Mouse (Mus musculus) activated CD4-positive, CD25-positive, alpha-beta regulatory T cell, adult 4 months (primary cell): ENCODE results near the gene Baiap2l1. TPM values are rescaled to one million over a fixed set of nuclear protein-coding genes. Genes with fewer than 3 reads are reported as not detected.
"Not testable (repeated sequence)": the region's sequence is repeated elsewhere in the genome, so short reads cannot be mapped to it uniquely, and the experiment has no call there.

ENCODE experiments used
- ATAC-seq: one replicate; pipeline ENCODE4 v1.8.0; 2017
- polyA plus RNA-seq, 2 experiments: library from polyadenylated mRNA; unstranded; fragments of 100-300 nt; shearing (Covaris generic); gene quantifications; one replicate each; pipeline ENCODE4 v1.2.1; 2017

Baiap2l1 gene
- polyA plus RNA-seq: under 1 TPM; 0.70 to 0.87 TPM

DNA sequence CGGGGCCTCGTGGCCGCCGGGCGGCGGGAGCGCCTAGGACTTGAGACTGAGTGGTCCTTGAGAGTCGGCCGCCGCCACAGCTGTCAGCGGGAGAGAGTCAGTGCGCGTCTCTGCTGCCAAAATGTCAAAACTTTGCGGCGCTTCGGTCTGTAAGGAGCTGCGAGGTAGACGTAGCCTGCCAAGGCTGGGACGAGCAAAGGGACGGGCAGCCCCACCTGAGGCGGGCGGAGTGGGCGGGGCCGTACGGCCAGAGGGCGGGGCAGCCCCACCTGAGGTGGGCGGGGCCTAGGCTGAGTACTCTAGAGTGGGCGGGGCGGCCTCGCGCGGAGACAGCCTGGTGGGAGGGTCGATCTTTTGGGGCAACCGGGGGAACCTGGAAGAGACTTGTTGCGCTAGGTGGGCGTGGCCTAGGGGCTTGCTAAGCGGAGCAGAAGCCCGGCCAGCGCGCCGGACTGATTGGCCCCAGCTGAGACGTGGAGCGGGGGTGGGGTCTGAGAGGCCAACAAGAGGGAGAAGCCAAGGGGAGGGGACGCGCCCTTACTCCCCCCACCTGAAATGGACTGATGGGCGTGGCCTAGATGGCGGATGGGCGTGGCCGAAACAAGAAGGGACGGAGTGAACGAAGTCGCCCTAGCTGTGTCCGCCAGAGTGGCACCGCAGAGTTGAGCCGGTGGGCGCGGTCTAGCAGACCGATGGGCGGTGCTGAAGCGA is at the start of gene Baiap2l1:
Baiap2l1 (minus strand) TSS at position 232 of the 711 bp plus-strand sequence.
- ATAC-seq: no peak

- no peak for ATAC-seq
These were observed 48.3 kb upstream of the Baiap2l1 start for GRCm38 (mm10) chr5:144406256-144406655.

DNA sequence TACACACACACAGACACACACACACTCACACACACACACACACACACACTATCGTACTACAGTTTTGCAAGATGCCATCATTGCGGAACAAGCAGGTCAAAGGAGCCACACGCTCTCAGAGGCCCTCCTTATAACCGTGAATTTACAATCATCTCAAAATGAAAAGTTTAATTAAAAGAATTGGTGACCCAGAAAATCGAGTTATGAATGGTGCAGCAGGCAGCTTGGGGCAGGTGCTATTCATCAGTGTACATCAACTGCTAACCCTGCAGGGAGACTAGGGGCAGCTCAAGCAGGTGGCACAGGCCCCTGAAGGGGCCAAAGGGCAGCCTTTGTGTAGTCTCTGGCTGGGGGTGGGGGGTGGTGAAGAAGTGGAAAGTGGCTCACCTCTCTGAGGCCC is 42.9 kb upstream of the Baiap2l1 start:
- ATAC-seq: no peak

DNA sequence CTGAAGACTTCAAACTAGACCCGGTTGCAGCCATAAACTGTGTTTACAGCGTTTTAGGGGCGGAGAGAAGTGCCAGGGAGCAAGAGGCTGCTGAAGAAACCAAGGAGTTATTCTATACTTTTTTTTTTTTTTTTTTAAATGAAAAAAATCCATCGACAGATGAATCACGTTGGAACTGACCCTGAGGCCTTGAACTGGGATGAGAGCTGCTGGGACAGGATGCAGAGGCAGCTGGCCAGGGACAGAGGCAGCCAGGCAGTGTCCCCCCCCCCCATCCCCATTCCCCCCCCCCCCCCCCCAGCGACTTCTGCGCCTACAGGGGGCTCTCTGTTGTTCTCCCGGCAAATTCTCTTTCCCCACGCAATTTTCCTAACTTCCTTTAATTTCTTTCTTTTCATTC is 39.7 kb upstream of the Baiap2l1 start:
- ATAC-seq: no peak

GRCm38 (mm10) chr5:144394142-144394541 is 36.2 kb upstream of the Baiap2l1 start:
- no peak for ATAC-seq

DNA sequence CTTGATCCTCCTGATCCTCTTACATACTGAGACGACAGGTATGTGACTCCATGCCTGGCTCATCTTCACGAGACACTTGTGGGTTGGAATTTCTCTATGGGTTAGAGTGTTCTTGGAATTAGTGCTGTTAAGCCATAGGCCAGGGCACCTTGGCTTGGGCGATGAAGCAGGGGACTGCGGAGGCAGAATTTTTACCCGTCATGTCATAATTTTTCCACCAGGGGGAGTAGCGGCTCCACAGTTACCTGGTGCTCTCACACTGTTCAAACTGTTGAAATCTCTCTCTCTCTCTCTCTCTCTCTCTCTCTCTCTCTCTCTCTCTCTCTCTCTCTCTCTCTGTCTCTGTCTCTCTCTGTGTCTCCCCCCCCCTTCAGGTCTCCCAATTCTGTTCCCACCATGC is 29.9 kb upstream of the Baiap2l1 start:
- ATAC-seq: no peak

GRCm38 (mm10) chr5:144383936-144384335 is 26.0 kb upstream of the Baiap2l1 start:
- ATAC-seq: no peak

DNA sequence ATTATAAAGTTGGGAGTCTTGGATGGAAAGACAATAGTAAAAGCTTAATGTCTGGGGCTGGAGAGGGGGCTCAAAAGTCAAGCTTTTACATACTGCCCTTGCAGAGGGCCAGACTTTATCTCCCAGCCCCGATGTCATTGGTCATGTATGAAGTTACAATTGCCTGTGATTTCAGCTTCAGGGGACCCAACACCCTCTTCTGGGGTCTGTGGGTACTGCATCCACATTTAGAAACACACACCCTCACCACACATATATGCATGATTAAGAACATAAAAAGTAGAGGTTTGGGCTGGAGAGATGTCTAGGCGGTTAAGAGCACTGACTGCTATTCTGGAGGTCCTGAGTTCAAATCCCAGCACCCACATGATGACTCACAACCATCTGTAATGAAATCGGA is 23.9 kb upstream of the Baiap2l1 start:
- ATAC-seq: no peak

GRCm38 (mm10) chr5:144380689-144381088 is 22.8 kb upstream of the Baiap2l1 start:
- ATAC-seq: no peak

DNA sequence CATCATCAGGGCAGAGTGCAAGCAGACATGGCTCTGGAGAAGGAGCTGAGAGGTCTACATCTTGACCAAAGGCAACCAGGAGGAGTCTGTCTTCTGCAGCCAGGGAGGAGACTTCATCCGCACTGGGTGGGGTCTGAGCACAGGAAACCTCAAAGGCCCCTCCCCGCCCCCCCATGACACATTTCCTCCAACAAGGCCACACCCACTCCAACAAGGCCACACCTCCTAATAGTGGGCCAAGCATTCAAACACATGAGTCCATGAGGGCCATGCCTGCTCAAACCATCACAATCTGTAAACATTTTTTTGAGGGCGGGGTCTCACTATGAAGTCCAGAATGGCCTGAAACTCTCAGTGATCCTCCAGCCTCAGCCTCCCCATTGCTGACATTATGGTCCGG is 21.5 kb upstream of the Baiap2l1 start:
- no peak for ATAC-seq

- no peak for ATAC-seq
These were observed 15.0 kb upstream of the Baiap2l1 start for GRCm38 (mm10) chr5:144372885-144373284.

GRCm38 (mm10) chr5:144372177-144372576 is 14.3 kb upstream of the Baiap2l1 start:
- no peak for ATAC-seq

DNA sequence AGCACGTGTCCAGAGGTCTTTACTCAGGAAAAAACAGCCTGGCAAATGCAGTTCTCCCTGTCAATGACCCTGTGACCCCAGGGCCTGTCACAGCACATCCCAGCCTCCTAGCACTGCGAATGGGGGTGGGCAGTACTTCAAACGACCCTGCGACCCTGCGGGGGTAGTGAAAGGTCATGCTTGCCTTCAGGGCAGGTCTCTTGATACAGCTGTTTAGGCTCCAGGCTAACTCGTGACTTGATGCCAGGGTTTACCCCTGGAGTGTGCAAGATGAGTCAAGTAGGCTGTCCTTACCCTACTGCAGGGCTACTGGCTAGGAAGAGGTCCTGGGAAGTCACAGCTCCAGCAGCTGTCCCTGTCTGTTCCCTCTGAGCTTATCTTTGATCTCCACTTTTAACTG is 13.1 kb upstream of the Baiap2l1 start:
- ATAC-seq: no peak

DNA sequence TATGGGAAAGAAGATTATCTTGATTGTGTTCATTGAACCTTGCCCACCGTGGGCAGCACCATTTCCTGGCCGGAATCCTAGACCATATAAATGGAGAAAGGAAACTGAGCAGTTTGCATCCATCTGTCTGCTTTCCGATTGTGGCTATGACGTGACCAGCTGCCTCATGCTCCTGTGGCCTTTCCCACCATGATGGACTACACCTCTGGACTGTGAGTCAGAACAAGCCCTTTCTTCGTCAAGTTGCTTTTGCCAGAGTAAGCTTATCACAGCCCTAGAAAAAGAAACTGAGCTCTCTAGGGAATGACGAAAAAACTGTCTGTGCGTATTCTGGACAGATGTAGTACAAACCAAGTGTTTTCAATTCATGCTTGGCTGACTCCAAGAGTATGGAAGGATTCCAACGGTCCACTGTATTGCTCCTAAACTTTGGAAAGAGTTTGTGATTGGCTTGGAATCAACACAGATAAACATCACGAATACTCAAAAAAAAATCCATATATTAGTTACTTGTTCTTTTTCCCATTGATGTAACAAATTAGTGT is 10.8 kb upstream of the Baiap2l1 start:
- ATAC-seq: no peak

DNA sequence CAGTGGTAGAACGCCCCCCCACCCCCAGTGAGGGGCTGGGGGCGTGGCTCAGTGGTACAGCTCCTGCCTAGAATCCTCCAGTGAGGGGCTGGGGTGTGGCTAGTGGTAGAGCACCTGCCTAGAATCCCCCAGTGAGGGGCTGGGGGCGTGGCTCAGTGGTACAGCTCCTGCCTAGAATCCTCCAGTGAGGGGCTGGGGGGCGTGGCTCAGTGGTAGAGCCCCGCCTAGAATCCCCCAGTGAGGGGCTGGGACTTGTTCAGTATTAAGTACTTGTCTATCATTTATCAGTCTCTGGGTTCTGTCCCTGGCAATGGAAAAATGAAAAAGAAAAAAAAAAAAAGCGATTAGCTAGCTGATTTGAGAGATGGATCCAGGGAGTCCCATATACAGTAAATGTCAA is 8.6 kb upstream of the Baiap2l1 start:
- not testable (repeated sequence) for ATAC-seq

DNA sequence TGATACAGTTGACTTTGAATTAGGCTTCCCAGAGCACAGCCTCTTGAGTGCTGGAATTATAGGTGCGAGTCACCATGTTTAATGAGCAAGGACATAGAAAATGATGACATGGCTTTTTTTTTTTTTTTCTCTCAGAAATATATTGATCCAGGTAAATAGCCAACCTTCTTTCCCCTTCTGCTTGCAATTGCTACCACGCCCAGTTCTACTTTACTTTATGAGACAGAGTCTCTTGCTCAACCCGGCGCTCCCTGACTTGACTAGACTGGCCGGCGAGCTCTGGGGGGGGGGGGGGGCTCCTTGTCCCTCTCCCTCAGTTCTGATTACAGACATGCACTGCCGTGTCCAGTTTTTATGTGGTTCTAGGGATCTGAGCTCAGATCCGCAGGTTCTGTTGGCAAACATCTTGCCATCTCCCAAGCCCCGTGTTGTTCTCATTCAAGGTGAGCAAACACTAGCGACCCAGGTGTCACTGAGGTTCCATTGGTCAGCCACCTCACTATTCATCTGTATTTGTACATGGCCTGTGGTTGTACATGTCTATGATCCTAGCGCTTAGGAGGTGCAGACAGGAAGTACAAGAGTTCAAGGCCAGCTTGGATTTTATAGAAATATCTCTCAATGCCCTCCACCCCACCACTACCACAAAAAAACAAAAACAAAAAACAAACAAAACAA is 6.9 kb upstream of the Baiap2l1 start:
- ATAC-seq: no peak

DNA sequence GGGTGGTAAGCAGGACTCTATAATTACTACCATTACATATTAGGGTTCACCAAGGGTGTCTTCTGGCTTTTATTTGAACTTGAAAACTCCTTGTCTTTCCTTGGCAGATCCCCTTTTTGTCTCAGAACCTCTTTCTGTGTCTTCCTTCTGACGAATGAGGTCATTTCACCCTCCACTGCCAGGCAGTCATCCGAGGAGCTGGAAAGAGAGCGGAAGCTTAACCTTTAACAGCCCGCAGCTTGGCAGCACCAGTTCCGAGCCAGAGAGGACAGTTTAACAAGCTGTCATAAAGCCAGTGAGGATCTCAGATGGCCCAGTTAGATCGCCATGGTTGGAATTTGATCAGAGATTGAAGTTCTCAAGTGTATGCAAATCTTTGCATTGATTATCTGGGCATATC is 2.4 kb upstream of the Baiap2l1 start:
- no peak for ATAC-seq

- ATAC-seq: no peak
These were observed 2.0 kb upstream of the Baiap2l1 start for GRCm38 (mm10) chr5:144359886-144360285.

- ATAC-seq: no peak
These were observed 643 bp upstream of the Baiap2l1 start for GRCm38 (mm10) chr5:144358592-144358917.

GRCm38 (mm10) chr5:144357551-144357880 is 396 bp downstream of the Baiap2l1 start:
- ATAC-seq: no peak

DNA sequence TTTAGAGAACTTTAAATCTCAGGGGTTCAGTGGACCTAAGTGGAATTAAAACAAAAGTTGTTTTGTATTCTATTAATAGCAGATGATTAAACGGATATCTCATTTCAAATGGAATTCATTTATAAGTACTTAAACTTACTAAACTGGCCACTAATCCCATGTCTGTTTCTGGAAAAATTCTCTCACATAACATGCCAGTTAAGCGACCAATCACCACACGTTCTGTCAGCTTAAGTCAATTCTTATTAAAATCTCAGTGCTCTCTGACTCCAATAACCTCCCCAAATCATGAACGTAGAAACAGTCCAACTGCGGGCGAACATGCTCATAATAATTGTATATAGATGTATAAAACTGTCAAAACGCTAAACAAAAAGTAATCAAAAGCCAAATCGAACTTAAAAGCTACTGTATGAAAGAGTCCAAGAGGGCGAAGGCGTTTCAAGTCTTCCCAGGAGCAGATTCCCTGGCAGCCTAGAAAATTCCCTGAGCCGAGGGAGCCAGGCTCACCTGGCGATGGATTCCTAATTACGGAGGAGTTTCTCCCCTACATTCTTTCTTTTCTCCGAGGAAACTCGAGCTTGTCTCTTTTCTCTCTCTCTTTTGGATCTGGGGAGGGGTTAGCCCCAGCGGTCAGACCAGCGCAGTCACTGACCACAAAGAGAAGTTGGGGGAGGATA is 996 bp downstream of the Baiap2l1 start:
- ATAC-seq: no peak

DNA sequence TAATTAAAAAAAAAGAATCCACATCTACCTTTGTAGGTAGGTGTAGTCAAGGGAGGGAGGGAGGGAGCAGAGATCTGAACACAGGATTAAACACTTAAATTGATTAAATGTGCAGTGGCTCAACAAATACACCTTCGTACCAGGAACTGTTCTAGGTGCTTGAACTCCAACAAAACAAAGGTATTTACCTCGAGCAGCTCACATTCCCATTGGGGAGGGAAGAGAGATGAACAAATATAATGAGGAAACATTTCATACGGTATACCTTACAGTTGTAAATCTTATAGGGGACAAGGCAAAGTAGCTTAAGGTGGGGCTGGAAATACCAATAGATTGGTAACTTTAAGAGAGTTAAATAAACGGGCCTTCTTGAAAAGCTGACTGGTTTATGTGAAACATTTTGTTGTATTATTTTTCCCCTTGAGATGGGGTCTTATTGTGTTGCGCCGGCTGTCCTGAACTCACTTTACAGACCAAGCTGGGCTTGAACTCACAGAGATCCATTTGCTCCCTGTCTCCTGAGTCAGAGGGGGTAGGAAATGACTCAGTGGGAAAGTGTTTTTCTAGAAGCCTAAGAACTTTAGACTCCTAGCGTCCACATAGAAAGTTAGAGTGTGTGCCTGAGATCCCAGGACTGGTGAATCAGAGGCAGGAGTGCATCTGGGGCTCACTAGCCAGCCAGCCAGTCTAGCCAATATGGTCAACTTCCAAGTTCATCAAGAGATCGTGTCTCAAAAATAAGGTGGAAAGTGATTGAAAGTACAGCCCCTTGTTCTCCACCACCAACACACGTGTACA is 5.5 kb downstream of the Baiap2l1 start:
- no peak for ATAC-seq

DNA sequence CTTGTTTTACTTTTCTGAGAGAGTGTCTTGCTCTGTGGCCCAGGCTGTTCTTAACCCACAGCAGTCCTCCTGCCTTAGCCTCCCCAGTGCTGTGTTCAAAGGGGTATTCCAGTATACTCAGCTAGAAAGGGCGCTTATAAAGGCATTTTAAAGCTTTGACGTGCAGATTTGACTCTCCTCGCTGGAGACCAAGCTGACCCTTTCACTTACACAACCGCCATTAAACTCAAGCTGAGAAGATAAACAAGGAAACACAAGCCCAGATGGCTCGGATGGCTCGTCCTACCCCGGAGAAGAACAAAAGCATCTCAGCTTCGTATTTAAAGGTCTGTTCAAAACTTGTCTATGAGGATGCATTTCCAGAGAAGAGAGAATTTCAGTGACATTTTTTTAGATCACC is 6.7 kb downstream of the Baiap2l1 start:
- no peak for ATAC-seq
